Mouse (Mus musculus): ENCODE results near the gene Nrxn3.

Gene Nrxn3

DNA sequence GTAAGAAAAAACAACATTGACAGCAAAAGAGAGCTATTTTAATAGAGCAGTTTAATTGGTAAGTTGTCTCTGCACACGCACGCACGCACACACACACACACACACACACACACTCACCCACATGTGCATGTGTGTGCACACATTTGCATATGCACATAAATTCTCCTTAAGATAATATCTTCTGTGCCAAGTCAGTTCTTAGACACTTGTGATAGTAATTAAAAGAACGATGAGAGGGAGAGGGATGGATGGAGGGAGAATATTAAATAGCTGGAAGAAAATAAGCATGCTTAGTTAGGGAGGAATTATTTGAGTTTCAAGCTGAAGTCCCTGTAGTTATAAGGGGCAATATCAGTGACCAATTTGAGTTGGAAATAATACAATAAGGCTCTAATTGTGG, 203.6 kb downstream of the Nrxn3 start:
- no peak for DNase-seq (ENCODE audit: low spot score in 2 of 2)

GRCm38 (mm10) chr12:88931713-88932112, 209.0 kb downstream of the Nrxn3 start:
- no peak for DNase-seq (ENCODE audit: low spot score in 2 of 2)

- no peak for DNase-seq (ENCODE audit: low spot score in 2 of 2)
These were observed 217.0 kb downstream of the Nrxn3 start for GRCm38 (mm10) chr12:88939679-88940078.

DNA sequence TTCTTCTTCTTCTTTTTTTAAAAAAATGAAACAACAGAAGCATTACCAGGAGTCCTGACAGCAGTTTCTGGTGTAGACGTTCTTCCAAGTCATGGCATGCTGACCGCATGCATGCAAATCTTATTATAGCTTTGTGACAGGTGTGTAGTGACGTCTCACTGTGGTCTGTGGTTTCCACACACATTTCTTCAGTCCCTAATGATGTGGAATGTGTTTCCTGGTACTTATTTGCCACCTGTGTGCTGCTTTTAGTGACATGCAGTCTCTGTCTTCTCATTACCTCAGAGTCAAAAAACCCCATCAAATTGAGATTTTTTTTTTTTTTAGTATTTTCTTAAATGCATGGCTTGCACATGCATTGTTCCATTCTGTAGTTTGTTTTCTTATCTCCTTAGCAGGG, 222.3 kb downstream of the Nrxn3 start:
- DNase-seq (ENCODE audit: low spot score in 2 of 2) = no peak

GRCm38 (mm10) chr12:88949870-88950269, 227.2 kb downstream of the Nrxn3 start:
- no peak for DNase-seq (ENCODE audit: low spot score in 2 of 2)

GRCm38 (mm10) chr12:88952937-88953600, 230.4 kb downstream of the Nrxn3 start:
- no peak for DNase-seq (ENCODE audit: low spot score in 2 of 2)

DNA sequence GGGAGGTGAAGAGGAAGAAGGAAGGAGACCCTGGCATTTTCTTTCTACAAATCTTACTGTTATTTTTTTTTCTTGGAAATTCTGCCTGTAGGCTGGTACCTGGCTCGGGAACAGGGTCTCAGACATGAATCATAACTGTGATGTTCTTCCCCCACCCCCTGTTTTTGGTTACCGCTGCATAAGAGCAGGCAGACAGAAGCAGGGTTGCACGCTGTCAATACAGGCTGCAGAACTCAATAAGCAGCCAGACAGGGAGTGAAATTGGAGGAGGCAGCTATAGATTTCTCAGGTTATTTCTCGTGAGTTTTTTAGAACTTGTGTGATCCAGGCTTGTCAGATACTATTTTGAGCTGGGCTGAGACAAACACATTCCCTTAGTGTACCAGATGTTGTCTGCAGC, 231.1 kb downstream of the Nrxn3 start:
- no peak for DNase-seq (ENCODE audit: low spot score in 2 of 2)

DNA sequence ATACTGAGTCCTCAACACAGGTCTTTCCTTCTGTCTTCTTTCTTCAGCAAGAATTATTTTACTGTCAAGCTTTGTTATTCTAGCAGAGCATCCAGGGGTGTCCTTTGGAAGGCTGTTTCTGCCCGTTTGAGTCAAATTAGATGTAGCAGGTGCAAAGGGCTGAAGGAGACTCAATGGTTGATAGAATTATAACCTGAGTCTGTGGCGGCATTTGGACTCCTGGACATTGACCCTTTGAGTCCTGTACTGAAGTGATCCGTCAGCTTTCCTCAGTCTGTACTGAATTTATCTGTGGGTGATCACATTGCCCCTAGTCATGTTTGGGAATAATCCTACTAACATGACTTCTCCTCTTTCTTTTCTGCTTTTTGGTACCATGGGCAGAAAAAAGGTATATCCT, 234.8 kb downstream of the Nrxn3 start:
- no peak for DNase-seq (ENCODE audit: low spot score in 2 of 2)

GRCm38 (mm10) chr12:88960817-88961216, 238.1 kb downstream of the Nrxn3 start:
- DNase-seq (ENCODE audit: low spot score in 2 of 2) = no peak

DNA sequence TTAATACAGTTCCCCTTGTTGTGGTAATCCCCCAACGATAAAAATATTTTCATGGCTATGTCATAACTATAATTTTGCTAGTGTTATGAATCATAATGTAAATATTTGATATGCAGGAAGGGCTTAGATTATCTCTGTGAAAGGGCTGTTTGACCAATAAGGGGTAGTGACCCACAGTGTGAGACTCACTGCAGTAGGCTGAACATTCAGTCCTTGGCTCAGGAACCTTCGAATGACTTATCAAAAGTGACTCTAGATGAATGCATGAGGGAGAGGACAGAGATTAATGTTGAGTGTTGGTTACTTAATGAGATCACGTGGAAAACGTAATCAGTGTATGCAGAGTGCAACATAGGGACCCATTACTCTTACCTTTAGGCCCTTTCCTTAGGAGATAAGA, 243.7 kb downstream of the Nrxn3 start:
- DNase-seq (ENCODE audit: low spot score in 2 of 2) = no peak

DNA sequence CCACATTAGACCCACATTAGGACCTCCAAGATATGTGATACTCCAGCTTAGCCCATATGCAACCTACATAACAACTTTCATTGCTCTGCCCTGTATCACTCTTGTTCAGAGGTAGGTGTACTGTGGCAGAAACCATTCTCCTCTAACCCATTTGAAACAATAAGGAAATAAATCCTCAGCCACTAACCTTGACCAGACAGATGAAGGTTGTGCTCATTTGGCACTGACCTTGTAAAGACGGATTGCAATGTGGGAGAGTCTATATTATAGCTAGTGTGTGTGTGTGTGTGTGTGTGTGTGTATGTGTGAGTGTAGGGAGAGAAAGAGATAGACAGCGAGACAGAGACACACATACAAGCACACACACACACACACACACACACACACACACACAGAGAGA, 253.9 kb downstream of the Nrxn3 start:
- DNase-seq (ENCODE audit: low spot score in 2 of 2) = no peak

GRCm38 (mm10) chr12:88983688-88984330, 261.1 kb downstream of the Nrxn3 start:
- no peak for DNase-seq (ENCODE audit: low spot score in 2 of 2)

- peak in 1 of 2 experiments; percentile 0 for DNase-seq (ENCODE audit: low spot score in 2 of 2)
These were observed 261.7 kb downstream of the Nrxn3 start for GRCm38 (mm10) chr12:88984375-88984774.

GRCm38 (mm10) chr12:88984804-88985203, 262.1 kb downstream of the Nrxn3 start:
- DNase-seq (ENCODE audit: low spot score in 2 of 2) = no peak

DNA sequence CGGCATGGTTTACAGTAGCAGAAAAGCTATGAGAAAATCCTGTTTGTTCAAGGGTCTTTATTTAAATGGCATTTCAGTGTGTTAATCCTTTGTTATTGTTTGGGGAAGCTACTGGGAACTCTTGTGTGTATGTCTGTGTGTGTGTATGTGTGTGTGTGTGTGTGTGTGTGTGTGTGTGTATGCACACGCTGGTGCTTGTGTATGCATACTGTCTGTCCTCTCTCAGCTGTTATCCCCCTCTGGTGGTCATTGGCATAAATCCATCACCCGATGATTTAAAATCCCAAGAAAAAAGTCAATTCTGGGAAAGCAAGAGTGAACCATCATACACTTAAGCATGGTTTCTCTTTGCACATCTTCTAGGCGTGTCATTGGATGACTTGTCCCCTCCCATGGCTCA, 264.4 kb downstream of the Nrxn3 start:
- no peak for DNase-seq (ENCODE audit: low spot score in 2 of 2)

DNA sequence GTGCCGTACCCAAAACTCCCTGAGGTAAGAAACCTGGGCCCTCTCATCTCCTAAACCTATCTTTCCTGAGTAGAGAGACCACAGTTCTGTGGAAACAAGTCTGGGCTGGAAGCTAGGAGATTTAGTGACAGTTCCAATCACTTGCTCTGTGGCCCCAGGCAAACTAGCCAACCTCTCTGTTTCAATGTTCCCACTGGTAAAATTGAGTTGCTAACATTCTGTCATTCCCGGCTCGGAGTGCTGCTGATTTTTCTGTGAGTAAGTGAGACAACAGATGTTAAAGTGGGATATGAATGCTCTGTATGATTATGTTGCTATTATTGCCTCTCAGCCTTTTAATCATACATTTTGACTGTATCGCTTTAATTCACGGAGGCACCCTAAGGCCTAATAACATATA, 268.1 kb downstream of the Nrxn3 start:
- no peak for DNase-seq (ENCODE audit: low spot score in 2 of 2)

DNA sequence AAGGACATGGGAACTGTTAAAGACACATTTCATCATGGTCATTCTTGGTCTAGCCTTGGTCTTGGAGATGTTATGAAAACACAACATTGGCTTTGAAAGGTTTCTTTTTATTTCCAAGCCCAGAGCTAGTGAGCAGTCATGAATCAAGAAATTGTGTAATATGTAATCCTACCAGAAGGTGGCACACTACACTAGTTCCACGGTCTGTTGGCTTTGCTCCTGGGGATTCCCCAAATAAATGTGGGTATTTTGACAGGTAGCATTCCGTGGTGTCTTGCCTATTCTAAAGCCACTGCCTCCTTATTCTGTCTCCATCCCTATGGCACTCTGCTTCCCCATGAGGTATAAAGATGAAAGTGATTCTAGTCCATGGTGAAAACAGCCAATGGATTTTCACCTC, 269.5 kb downstream of the Nrxn3 start:
- DNase-seq (ENCODE audit: low spot score in 2 of 2) = no peak

GRCm38 (mm10) chr12:88993788-88994187, 271.1 kb downstream of the Nrxn3 start:
- DNase-seq (ENCODE audit: low spot score in 2 of 2) = no peak

- no peak for DNase-seq (ENCODE audit: low spot score in 2 of 2)
These were observed 293.8 kb downstream of the Nrxn3 start for GRCm38 (mm10) chr12:89016436-89016835.

- no peak for DNase-seq (ENCODE audit: low spot score in 2 of 2)
These were observed 302.5 kb downstream of the Nrxn3 start for GRCm38 (mm10) chr12:89025180-89025579.

DNA sequence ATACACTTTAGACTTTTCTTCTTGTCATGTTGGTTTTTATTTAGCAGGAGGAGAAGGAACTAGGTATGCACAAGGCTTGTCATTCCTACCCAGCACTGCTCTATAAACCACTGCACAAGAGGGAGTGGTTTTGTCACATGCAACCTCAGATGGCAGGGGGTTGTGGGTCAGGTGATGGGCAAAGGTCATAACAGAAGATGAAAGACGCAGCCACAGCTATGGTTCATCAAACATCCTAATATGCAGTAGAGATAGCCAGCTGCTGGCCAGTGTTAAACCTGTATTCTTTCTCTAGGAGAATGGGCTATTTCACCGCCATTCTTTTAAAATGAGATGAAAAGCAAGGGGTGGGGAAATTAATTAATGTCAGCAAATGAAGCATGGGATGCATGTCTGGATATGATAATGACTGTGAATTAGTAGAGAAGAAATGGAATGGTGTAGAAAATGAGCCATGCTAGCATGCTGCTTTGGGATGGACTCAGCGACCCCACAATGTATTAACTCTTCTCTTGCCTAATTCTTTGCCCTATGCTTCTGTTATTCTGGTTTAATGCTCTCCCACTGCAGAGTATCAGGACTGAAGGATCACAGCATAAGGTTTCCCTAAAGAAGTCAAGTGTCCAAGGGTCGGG, 313.4 kb downstream of the Nrxn3 start:
- DNase-seq (ENCODE audit: low spot score in 2 of 2) = no peak

GRCm38 (mm10) chr12:89040151-89040550, 317.5 kb downstream of the Nrxn3 start:
- no peak for DNase-seq (ENCODE audit: low spot score in 2 of 2)

DNA sequence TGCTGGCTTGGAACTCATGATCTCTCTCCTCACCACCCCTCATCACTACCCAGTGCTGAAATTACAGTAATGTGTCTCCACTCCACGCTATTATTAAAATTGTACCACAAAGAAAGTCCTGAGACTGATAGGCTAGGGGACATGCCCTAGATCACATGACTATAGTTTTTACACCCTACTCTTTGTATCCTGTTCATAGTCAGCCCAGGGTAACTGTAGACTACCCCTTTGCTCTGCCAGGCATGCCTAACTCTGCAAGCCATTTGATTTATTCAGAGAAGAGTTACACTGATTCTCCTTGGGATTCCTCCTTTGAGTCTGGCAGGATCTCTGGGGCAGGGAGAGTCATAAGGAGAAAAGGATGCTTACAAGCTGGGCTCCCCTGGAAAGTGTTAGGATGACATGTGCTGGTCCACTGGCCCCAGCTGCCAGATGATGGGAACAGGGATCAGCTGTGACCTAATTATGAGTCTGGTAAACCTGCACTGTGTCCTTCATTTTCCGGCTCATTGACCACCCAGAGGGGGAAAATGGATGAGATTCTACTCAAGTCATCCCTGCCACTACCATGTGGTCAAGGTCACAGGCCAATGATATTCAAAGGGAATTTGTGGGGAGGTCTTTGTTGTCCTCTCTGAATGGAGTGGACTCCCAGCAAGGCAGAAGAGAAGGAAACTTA, 318.9 kb downstream of the Nrxn3 start:
- no peak for DNase-seq (ENCODE audit: low spot score in 2 of 2)

Measured in heart, adult 9 months (tissue).